Mouse (Mus musculus) lung, postnatal 4 days (tissue): Measurements from ENCODE around the gene Atad3a.
"Not testable (repeated sequence)": the region's sequence is repeated elsewhere in the genome, so short reads cannot be mapped to it uniquely, and the experiment has no call there.

Experiments used
- DNase-seq, 2 experiments: peaks; one replicate each; pipeline ENCODE4 v3.0.0; 2021

Atad3a gene

GRCm38 (mm10) chr4:155760613-155761355 lies at the start of gene Atad3a:
TSS of gene Atad3a (minus strand) at chr4:155761093.
- DNase-seq, result peak; percentile 97 to 98

GRCm38 (mm10) chr4:155807841-155808240 lies 46.9 kb upstream of the Atad3a start:
- DNase-seq, result no peak

GRCm38 (mm10) chr4:155803340-155804041 lies 42.6 kb upstream of the Atad3a start:
- DNase-seq, result peak; percentile 97 to 98

GRCm38 (mm10) chr4:155802741-155803339 lies 41.9 kb upstream of the Atad3a start, which contains the start of gene Mrpl20:
TSS of gene Mrpl20 (plus strand) at chr4:155802878.
- no peak for DNase-seq

GRCm38 (mm10) chr4:155802075-155802474 lies 41.2 kb upstream of the Atad3a start:
- no peak for DNase-seq

GRCm38 (mm10) chr4:155793730-155794129 lies 32.8 kb upstream of the Atad3a start:
- no peak for DNase-seq

- DNase-seq, result no peak
Observed at GRCm38 (mm10) chr4:155791240-155791933, 30.5 kb upstream of the Atad3a start.

GRCm38 (mm10) chr4:155790650-155791161 lies 29.8 kb upstream of the Atad3a start:
- DNase-seq, result no peak

- no peak for DNase-seq
Observed at GRCm38 (mm10) chr4:155790021-155790489, 29.2 kb upstream of the Atad3a start, which contains the start of gene Ankrd65. TSS of gene Ankrd65 (plus strand) at chr4:155790439.

- not testable (repeated sequence) for DNase-seq
Observed at GRCm38 (mm10) chr4:155788833-155789232, 27.9 kb upstream of the Atad3a start.

GRCm38 (mm10) chr4:155788300-155788699 lies 27.4 kb upstream of the Atad3a start:
- no peak for DNase-seq

GRCm38 (mm10) chr4:155785819-155786218 lies 24.9 kb upstream of the Atad3a start, which contains the start of gene Tmem88b:
TSS of gene Tmem88b (minus strand) at chr4:155785874.
- DNase-seq, result no peak

- no peak for DNase-seq
Observed at GRCm38 (mm10) chr4:155785246-155785645, 24.4 kb upstream of the Atad3a start.

- DNase-seq, result peak; percentile 86 to 87
Observed at GRCm38 (mm10) chr4:155784081-155784701, 23.3 kb upstream of the Atad3a start.

GRCm38 (mm10) chr4:155783486-155784080 lies 22.7 kb upstream of the Atad3a start:
- no peak for DNase-seq

- peak in 1 of 2 experiments; percentile 64 for DNase-seq
Observed at GRCm38 (mm10) chr4:155780895-155781294, 20.0 kb upstream of the Atad3a start.

- no peak for DNase-seq
Observed at GRCm38 (mm10) chr4:155779498-155779897, 18.6 kb upstream of the Atad3a start.

GRCm38 (mm10) chr4:155777816-155778215 lies 16.9 kb upstream of the Atad3a start:
- DNase-seq, result peak in 1 of 2 experiments; percentile 55

- DNase-seq, result no peak
Observed at GRCm38 (mm10) chr4:155776704-155777335, 15.9 kb upstream of the Atad3a start.

GRCm38 (mm10) chr4:155775855-155776254 lies 15.0 kb upstream of the Atad3a start:
- peak in 1 of 2 experiments; percentile 49 for DNase-seq
